Mouse (Mus musculus): Measurements from ENCODE around the gene Trim56.

Gene Trim56

DNA sequence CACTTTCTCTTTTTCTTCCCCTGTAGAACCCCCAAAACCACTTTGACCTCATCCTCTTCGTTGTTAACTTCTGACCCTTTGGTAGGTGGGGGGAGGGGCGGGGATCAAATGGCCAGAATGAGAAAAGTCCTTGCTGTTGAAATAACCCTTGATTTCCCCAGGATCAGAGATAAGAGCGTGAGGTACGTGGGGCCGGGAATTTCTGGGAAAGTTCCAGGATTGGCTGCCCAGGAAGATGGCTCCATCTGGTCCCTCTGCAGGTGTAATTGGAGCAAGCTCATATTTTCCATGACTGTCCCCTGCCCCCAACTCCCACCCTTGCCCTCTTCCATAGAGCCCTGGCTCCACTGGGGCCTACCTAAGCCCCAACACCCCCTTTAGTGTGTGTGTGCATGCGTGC, 40.3 kb downstream of the Trim56 start:
- 72% methylated on average over 6 of the region's 6 CpGs for WGBS

DNA sequence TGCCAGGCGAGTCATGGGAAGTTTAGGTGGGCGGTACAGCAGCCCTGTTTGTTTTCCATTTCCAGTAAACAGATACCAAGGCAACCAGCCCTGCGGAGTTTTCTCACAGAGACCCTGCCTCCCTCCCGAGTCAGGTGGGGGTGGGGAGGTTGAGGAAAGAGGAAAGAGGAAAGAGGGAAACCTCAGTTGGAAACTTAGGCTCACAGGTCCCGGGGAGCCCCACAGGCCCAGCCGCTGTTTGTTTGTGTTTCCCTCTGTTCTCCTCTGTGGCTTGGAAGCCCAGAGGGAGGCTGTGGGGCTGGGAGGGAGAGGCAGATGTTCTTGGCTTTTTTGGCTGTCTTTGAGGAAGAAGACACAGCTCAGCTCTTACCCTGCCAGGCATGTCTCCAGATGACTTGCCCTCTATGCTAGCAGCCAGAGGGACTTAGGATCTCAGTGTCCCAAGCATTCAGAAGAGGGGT, 41.8 kb downstream of the Trim56 start:
- 36% methylated on average over 6 of the region's 6 CpGs for WGBS

DNA sequence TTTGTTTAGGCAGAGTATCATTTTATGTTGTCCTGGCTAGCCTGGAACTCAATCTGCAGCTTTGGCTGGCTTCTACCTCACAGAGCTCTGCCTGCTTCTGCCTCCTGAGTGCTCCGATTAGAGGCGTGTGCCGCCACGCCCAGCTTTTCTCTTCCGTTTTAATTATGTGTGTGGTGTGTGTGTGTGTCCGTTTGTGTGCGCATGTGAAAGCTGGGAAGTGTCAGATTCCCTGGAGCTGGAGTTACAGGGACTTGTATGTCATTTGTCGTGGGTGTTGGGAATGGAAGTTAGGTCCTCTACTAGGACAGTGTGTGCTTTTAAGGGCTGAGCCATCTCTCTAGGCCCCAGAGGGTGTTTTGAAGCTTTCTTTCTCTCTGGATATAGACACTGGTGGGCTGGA, 42.9 kb downstream of the Trim56 start:
- 91% methylated on average over 8 of the region's 8 CpGs for WGBS

DNA sequence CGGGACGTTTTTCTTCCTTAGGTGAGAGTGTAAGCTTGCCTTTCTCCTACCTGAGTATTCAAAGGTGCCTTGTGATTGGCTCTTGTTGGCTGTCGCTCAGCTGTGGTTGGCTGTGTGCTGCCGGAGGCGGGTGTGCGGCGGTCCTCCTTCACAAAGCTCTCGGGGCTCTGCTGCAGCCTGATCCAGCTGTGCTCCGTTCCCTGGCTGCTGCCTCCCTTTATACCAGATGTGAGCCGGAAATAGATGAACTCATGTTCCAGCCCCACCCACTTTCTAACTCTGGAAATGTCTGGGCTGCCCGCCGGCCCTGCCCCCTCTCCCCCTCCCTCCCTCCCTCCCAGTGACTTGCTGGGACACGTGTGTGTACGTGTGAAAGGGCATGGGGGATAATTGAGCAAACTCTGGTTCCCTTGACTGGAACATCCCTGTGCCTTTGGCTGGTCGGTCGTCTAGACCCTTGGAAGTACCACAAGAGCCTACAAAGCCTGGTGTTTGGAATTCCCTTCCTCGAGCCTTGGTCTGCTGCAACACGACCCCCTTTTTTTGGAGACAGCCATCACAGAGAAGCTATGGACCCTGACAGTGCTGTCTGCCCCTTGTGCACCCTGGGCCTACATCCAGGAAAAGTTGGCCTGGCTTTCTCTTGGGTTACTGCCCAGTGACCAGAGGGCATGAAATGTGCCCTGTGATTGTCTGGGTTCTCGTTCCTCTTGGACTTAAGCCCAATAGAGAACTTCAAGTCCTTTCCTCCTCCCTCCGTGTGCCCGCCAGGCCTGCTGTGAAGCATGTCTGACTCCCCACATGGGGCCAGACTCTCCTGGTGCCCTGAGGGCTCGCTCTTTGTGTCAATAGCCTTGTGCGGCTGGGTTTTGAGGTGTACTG, 43.7 kb downstream of the Trim56 start, which contains the start of gene Serpine1:
TSS of gene Serpine1 (minus strand) at position 190 of the 882 bp plus-strand sequence.
- WGBS: 19% methylated on average over 23 of the region's 23 CpGs

DNA sequence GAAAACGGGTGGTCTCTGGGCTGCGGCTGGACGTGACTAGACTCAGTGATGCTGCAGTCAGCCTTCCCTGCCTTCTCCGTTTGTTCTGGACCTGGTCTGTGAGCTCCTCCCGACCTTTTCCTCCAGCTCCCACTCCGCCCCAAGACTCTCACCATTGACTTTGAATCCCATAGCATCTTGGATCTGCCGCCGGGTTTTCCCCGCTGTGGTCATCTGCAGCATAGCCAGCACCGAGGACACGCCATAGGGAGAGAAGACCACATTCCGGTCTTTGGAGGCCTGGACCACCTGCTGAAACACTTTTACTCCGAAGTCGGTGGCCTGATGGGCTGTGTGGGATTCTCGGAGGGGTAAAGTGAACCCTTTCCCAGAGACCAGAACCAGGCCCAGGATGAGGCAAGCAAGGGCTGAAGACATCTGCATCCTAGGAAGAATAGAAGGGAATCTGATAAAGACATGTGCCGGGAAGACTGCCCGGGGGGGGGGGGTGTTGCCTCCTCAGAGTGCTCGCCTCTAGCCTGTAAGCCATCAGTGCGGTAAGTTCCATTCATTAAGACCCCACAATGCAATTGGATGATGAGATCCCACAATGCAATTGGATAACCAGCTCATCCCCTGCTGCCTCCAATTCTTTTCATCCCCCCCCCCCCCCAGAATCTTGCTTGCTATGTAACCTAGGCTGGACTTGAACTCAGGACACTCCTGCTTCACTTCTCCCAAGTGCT, 45.0 kb downstream of the Trim56 start:
- WGBS: 89% methylated on average over 19 of the region's 19 CpGs

DNA sequence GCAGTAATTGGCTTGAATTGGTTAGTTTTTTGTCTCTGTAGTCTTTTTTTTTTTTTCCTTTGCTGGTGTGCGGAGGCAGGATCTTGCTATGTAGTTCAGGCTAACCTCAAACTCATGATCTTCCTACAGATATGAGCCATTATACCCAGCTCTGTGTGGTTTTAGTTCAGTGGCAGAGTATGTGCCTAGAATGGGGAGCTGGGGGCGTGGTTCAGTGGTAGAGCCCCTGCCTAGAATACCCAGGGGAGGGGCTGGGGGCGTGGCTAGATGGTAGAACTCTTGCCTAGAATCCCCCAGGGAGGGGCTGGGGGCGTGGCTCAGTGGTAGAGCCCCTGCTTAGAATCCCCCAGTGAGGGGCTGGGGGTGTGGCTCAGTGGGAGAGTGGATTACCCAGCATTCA, 47.3 kb downstream of the Trim56 start:
- WGBS: 82% methylated on average over 4 of the region's 4 CpGs

DNA sequence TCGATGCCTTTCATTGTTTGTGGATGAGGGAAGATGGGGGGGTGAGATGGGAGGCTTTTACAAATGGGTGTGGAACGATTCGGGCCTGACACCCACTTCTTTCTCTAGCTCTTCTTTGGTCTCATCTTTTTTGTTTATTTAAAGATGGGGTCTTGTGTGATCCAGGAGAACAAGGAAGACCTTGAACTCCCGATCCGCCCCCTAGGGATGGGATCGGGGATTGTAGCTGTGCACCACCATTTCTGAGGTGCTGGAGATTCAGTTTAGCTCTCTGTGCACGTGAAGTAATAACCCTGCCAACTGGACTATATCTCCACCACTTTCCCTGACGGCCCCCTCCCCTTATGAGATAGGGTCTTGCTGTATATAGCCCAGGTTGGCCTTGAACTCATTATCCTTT, 50.1 kb downstream of the Trim56 start:
- 71% methylated on average over 8 of the region's 8 CpGs for WGBS

DNA sequence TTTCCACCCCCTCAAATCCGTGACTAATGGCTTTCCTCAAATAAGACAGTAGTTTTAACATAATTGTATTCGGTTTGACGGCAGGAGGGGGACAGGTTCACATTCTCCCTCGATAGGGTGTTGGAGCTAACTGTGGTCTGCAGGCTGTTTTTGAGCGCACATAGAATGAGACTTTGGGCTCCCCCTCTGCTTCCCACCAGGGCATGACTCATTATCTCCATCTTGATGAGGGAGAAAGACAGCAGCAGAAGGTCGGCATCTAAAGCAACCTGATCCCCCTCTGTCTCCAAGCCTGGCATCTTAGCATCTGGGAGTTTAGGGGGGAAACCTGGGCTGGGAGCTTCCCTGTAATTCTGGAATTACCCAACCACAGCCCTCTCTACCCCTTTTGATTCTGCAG, 50.6 kb downstream of the Trim56 start:
- 59% methylated on average over 6 of the region's 6 CpGs for WGBS

DNA sequence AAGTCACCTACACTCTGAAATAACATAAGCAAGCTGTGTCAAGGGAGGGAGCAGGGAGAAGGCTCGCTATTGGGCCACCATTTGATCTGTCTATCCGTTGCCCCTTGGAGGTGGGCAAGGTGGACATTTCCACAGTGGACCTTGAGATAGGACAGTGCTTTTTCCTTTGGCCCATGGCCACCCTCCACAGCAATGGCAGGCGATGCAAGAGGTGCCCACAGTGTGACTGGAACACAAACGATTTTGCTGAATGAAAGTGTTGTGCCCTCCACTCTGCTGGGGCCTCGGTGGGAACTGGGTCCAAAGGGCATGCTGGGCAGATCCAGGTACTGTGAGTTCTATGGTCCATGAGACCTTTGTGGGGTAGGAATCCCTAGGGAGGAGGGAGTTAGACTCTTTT, 53.4 kb downstream of the Trim56 start:
- 81% methylated on average over 5 of the region's 5 CpGs for WGBS

DNA sequence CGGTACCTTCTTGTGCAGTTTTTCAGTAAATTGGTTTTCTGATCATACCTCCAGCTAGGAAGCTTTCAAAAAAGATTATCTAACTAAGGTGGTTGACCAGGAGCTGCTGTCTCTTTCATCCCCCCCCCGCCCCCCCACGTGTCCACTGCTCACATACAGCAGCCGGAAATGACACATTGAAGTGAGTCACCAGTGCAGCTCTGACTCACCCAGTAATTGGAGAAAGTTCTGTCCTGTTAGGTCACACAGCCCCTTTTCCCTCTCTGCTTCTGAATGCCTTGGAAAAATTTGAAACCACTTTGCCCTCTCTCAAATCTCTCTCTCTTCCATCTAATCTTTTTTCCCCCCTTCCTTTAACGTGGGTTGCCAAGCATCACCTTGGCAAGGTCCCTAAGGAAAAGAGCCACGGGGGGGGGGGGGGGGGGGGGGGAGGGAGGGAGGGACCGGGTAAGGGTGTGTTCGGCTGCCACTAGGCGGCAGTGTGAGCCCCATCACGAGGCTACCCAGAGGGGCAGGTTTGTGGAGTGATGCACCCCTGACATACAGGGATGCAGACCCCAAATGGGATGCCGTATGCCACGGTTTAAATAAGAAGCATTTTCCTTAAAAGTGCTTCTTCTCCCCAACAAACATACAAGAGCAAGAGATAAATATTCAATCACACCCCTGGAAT, 54.1 kb downstream of the Trim56 start:
- WGBS: 16% methylated on average over 11 of the region's 12 CpGs
